Mouse (Mus musculus) lung, postnatal 0 days (tissue): ENCODE data around the gene Bckdha.
A peak's percentile ranks its signal among the peaks of the same experiment; 100 is the strongest.

Experiments used
- CTCF ChIP-seq: IDR thresholded peaks from 2 replicates; pipeline ENCODE4 v1.5.1; 2016; ENCODE audit warnings: antibody characterized with exemption, mild to moderate bottlenecking
- EP300 ChIP-seq: IDR thresholded peaks from 2 replicates; pipeline ENCODE4 v1.6.1; 2016; ENCODE audit warnings: antibody characterized with exemption, mild to moderate bottlenecking, control low read depth

- TF ChIP-seq CTCF (peak; percentile 71), EP300 (no peak)
These were observed 33.1 kb downstream of the Bckdha start for GRCm38 (mm10) chr7:25625594-25626250.
